Mouse (Mus musculus): Measurements from ENCODE around the gene Hpd. TPM values are rescaled to one million over a fixed set of nuclear protein-coding genes. Genes with fewer than 3 reads are reported as not detected.

The Hpd gene
- polyA plus RNA-seq, 1 experiment = 19.6 TPM

DNA sequence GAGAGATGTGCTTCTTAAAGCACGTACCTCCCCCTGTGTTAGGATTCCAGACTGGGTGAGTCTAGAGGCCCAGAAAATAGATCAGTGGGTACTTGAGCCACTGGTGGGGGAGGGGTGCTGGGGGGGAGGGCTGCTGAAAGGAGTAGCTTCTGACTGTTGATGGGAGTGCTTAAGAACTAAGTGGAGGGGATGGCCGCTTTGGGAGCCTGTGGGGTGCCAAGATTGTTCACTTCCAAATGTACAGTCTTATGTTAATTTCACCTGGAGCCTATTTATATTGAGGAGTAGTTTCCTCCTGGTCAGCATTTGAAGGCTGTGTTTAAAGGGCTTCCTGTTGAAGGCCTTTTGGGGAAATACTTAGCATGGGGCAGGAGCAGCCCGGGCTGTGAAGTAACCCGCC is 24.6 kb downstream of the Hpd start:
- Histone ChIP-seq H3K4me1 (ENCODE audit: control insufficient read depth, insufficient read depth, insufficient read length, low read length) (no peaks in the 10 kb centered on the region), H3K4me3 (ENCODE audit: low read depth, low read length) (no peak overlapping the region), H3K36me3 (ENCODE audit: control insufficient read depth, insufficient read depth, low read length) (peaks cover 80% of the 10 kb centered on the region), H3K27me3 (ENCODE audit: control insufficient read depth, insufficient read depth, low read length) (no peaks in the 10 kb centered on the region), H3K27ac (ENCODE audit: insufficient read depth, low read depth, low read length) (no peak overlapping the region)
- no peak for TF ChIP-seq CTCF (IDR thresholded peaks at IDR 0.05; ENCODE audit: extremely low read depth, insufficient read length, insufficient replicate concordance, low read depth, low read length)
- no peak for TF ChIP-seq POLR2A (IDR thresholded peaks at IDR 0.05; ENCODE audit: low read depth, low read length)
- 86% methylated on average over 4 of the region's 4 CpGs for WGBS

DNA sequence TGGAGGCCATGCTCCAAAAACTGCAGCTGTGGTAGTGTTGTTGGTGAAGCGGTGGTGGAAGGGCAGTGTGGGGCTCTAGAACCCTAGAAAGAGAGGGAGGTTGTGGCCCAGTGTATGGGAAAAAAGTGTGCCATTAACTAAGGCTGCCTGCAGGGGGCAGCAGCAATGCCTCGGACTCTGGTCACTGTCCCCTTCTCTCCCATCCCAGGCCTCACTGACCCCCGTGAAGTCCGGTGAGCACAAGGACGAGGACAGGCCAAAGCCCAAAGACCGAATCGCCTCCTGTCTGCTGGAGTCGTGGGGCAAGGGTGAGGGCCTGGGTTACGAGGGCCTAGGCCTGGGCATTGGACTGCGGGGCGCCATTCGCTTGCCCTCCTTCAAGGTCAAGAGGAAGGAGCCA is 25.8 kb downstream of the Hpd start:
- peaks cover 79% of the 10 kb centered on the region for H3K36me3 ChIP-seq (ENCODE audit: control insufficient read depth, insufficient read depth, low read length)
- no peaks in the 10 kb centered on the region for H3K4me1 ChIP-seq (ENCODE audit: control insufficient read depth, insufficient read depth, insufficient read length, low read length)
- no peak overlapping the region for H3K4me3 ChIP-seq (ENCODE audit: low read depth, low read length)
- peak; percentile 58; the same call in 1 of the 2 replicates for TF ChIP-seq CTCF (IDR thresholded peaks at IDR 0.05; ENCODE audit: extremely low read depth, insufficient read length, insufficient replicate concordance, low read depth, low read length)
- TF ChIP-seq POLR2A (IDR thresholded peaks at IDR 0.05; ENCODE audit: low read depth, low read length) = no peak
- WGBS = 89% methylated on average over 12 of the region's 12 CpGs
- H3K27me3 ChIP-seq (ENCODE audit: control insufficient read depth, insufficient read depth, low read length) = no peaks in the 10 kb centered on the region
- H3K27ac ChIP-seq (ENCODE audit: insufficient read depth, low read depth, low read length) = no peak overlapping the region

DNA sequence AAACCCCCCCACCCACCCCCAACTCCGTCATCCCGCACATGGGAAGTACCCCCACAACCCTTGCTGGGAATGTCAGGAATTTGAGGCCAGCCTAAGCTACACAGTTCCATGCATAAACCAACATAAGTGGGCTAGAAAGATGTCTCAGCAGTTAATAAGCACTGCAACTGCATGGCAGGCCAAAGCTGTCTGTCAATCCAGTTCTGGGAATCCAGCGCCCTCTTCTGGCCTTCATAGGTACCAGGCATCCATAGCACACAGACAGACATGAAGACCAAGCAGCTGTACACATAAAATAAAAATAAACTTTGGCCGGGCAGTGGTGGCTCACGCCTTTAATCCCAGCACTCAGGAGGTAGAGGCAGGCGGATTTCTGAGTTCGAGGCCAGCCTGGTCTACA is 27.1 kb downstream of the Hpd start:
- no peak overlapping the region for H3K4me3 ChIP-seq (ENCODE audit: low read depth, low read length)
- no peak overlapping the region for H3K27ac ChIP-seq (ENCODE audit: insufficient read depth, low read depth, low read length)
- WGBS = 47% methylated on average over 7 of the region's 7 CpGs
- peak; percentile 79; the same call in 1 of the 2 replicates for TF ChIP-seq CTCF (IDR thresholded peaks at IDR 0.05; ENCODE audit: extremely low read depth, insufficient read length, insufficient replicate concordance, low read depth, low read length)
- no peak for TF ChIP-seq POLR2A (IDR thresholded peaks at IDR 0.05; ENCODE audit: low read depth, low read length)
- H3K27me3 ChIP-seq (ENCODE audit: control insufficient read depth, insufficient read depth, low read length) = no peaks in the 10 kb centered on the region
- peaks cover 74% of the 10 kb centered on the region for H3K36me3 ChIP-seq (ENCODE audit: control insufficient read depth, insufficient read depth, low read length)
- peaks cover 4% of the 10 kb centered on the region; the same call in 1 of the 2 replicates for H3K4me1 ChIP-seq (ENCODE audit: control insufficient read depth, insufficient read depth, insufficient read length, low read length)

GRCm38 (mm10) chr5:123152901-123153300 is 29.6 kb downstream of the Hpd start:
- no peak for TF ChIP-seq POLR2A (IDR thresholded peaks at IDR 0.05; ENCODE audit: low read depth, low read length)
- TF ChIP-seq CTCF (IDR thresholded peaks at IDR 0.05; ENCODE audit: extremely low read depth, insufficient read length, insufficient replicate concordance, low read depth, low read length) = no peak
- Histone ChIP-seq H3K4me3 (ENCODE audit: low read depth, low read length) (no peak overlapping the region), H3K4me1 (ENCODE audit: control insufficient read depth, insufficient read depth, insufficient read length, low read length) (peaks cover 9% of the 10 kb centered on the region), H3K27me3 (ENCODE audit: control insufficient read depth, insufficient read depth, low read length) (no peaks in the 10 kb centered on the region), H3K27ac (ENCODE audit: insufficient read depth, low read depth, low read length) (no peak overlapping the region), H3K36me3 (ENCODE audit: control insufficient read depth, insufficient read depth, low read length) (peaks cover 67% of the 10 kb centered on the region)
- WGBS = 77% methylated on average over 1 of the region's 1 CpGs

GRCm38 (mm10) chr5:123151707-123152362 is 30.7 kb downstream of the Hpd start:
- WGBS = 90% methylated on average over 19 of the region's 19 CpGs
- H3K4me3 ChIP-seq (ENCODE audit: low read depth, low read length) = no peak overlapping the region
- H3K27ac ChIP-seq (ENCODE audit: insufficient read depth, low read depth, low read length) = peak overlapping the region; percentile 7; the same call in 1 of the 2 replicates
- no peaks in the 10 kb centered on the region for H3K27me3 ChIP-seq (ENCODE audit: control insufficient read depth, insufficient read depth, low read length)
- H3K4me1 ChIP-seq (ENCODE audit: control insufficient read depth, insufficient read depth, insufficient read length, low read length) = peaks cover 9% of the 10 kb centered on the region
- TF ChIP-seq POLR2A (IDR thresholded peaks at IDR 0.05; ENCODE audit: low read depth, low read length) (no peak), CTCF (IDR thresholded peaks at IDR 0.05; ENCODE audit: extremely low read depth, insufficient read length, insufficient replicate concordance, low read depth, low read length) (no peak)
- peaks cover 66% of the 10 kb centered on the region for H3K36me3 ChIP-seq (ENCODE audit: control insufficient read depth, insufficient read depth, low read length)

DNA sequence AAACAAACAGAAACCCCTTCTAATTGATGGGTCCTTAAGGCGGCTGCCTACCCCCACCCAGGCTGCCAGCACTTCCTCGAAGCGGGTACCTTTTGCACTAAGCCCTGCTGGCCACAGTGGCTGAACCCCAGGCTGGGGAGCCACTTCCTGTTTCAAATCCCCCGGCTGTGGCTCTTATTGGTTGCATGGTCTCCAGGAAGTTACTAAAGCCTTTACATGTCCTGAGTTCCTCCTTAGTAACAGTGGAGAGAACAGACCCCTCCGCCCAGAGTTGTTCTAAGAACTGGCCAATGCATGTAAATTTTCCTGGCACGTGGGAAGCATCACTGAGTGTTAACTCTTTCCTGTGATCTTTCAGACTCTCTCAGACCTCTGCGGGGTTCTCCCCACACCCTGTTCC is 31.4 kb downstream of the Hpd start:
- 34% methylated on average over 7 of the region's 7 CpGs for WGBS
- TF ChIP-seq CTCF (IDR thresholded peaks at IDR 0.05; ENCODE audit: extremely low read depth, insufficient read length, insufficient replicate concordance, low read depth, low read length) = no peak
- no peak for TF ChIP-seq POLR2A (IDR thresholded peaks at IDR 0.05; ENCODE audit: low read depth, low read length)
- H3K36me3 ChIP-seq (ENCODE audit: control insufficient read depth, insufficient read depth, low read length) = peaks cover 69% of the 10 kb centered on the region
- H3K27me3 ChIP-seq (ENCODE audit: control insufficient read depth, insufficient read depth, low read length) = no peaks in the 10 kb centered on the region
- H3K4me3 ChIP-seq (ENCODE audit: low read depth, low read length) = peak overlapping the region; percentile 59
- peaks cover 9% of the 10 kb centered on the region for H3K4me1 ChIP-seq (ENCODE audit: control insufficient read depth, insufficient read depth, insufficient read length, low read length)
- peak overlapping the region; percentile 88 for H3K27ac ChIP-seq (ENCODE audit: insufficient read depth, low read depth, low read length)

GRCm38 (mm10) chr5:123150641-123151040 is 31.9 kb downstream of the Hpd start:
- Histone ChIP-seq H3K4me1 (ENCODE audit: control insufficient read depth, insufficient read depth, insufficient read length, low read length) (peaks cover 9% of the 10 kb centered on the region), H3K27me3 (ENCODE audit: control insufficient read depth, insufficient read depth, low read length) (no peaks in the 10 kb centered on the region), H3K4me3 (ENCODE audit: low read depth, low read length) (peak overlapping the region; percentile 59), H3K27ac (ENCODE audit: insufficient read depth, low read depth, low read length) (peak overlapping the region; percentile 88), H3K36me3 (ENCODE audit: control insufficient read depth, insufficient read depth, low read length) (peaks cover 67% of the 10 kb centered on the region)
- 16% methylated on average over 7 of the region's 7 CpGs for WGBS
- TF ChIP-seq CTCF (IDR thresholded peaks at IDR 0.05; ENCODE audit: extremely low read depth, insufficient read length, insufficient replicate concordance, low read depth, low read length) = no peak
- no peak for TF ChIP-seq POLR2A (IDR thresholded peaks at IDR 0.05; ENCODE audit: low read depth, low read length)
